Mouse (Mus musculus) cerebellum, adult 2 months (tissue): ENCODE results near the gene Ift57.

Experiments
- CTCF ChIP-seq: fragments of 200-500 bp; IDR thresholded peaks from 2 replicates; pipeline ENCODE4 v1.5.1; 2011; ENCODE audit warnings: low read depth, mild to moderate bottlenecking, control low read depth, low read length, moderate library complexity, borderline replicate concordance; ENCODE audit not compliant: insufficient read depth
- POLR2A ChIP-seq: fragments of 200-500 bp; IDR thresholded peaks from 2 replicates; pipeline ENCODE4 v1.6.1; 2011; ENCODE audit warnings: low read length, control low read depth, borderline replicate concordance; ENCODE audit not compliant: insufficient read depth

DNA sequence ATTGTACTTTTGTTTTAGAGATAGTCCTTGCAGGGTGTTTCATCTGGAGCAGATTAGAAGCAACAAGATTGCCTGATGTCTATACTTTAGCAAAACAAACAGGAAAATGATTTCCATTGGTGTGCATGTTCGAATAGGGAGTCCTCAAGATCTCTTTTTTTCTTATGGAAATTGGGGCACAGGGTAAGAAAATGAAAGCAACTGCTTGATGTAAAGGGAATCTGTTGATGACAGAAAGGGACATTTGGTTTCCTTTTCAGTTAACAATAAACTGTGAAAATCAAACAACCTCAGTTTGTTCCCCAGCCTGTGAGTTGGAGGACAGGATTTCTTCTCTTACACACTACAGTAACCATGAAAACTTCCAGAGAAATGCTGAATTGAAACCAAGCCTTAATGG, 53.9 kb downstream of the Ift57 start:
- TF ChIP-seq POLR2A = no peak
- no peak for TF ChIP-seq CTCF
